ENCODE assay signal across 24 mouse cellular contexts in the genomic region with DNA sequence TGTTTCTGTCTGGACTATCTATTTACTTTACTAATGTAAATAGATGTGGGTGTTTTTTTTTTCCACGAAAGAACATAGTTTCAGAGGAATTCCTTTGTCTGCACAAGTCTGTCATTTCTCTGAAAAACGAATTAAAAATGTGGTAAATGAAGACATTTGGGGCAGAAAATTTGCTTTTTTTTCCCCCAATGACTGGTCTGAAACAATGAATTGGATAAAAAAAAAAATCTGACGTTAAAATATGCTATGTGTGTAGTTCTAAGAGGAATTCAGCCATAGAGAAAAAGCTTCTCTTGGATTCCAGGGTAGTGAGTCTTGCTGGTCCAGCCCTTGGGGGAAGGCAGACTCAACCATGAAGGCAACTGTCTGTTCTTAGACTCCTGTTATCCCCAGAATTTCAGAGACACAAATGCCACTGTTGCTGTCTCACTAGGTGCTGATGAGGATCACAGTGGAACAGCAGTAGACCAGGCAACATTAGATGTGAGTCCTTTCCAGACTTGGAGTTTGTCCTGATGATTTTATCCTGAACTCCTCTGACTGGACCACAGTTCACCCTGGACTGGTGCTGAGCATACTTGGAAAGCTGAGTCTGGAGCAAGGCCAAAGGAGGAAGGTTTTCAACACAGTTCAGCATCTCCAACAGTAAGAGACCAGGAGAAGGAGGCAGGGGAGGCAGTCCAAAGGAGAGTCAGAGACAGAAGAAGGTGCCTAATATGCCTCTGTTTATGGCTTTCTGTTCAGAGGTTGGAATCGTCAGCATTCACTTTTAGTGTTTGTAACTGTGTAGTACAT.
A peak's percentile ranks its signal among the peaks of the same experiment; 100 is the strongest.
DNase-seq lines count a peak whose midpoint lies in the region; ATAC-seq and TF ChIP-seq lines count a peak whose summit lies in the region.
"Had no signal": no experiment of that assay in that cellular context is flagged by ENCODE, and none has a peak within 500 bp of the region (broad histone marks: within the 10 kb centered on the region; RNA-seq: fewer than 3 reads in every experiment).

No protein-coding gene starts in this region.

- no peaks in the 10 kb centered on the region for H3K4me1 ChIP-seq in heart, embryonic 10.5 days
- H3K4me1 ChIP-seq in midbrain, embryonic 11.5 days (ENCODE audit: control insufficient read depth, insufficient read depth, low read length) = no peaks in the 10 kb centered on the region
- peaks cover 13% of the 10 kb centered on the region for H3K4me1 ChIP-seq in midbrain, embryonic 10.5 days
- H3K4me1 ChIP-seq in stomach, postnatal 0 days (replicated peaks; ENCODE audit: control insufficient read depth, insufficient read depth) = no peaks in the 10 kb centered on the region
- H3K4me1 ChIP-seq: embryonic facial prominence, embryonic 12.5 days; forebrain, embryonic 13.5 days; forebrain, embryonic 15.5 days had no signal

- H3K27ac ChIP-seq in heart, embryonic 10.5 days = no peak overlapping the region
- H3K27ac ChIP-seq in midbrain, embryonic 11.5 days (ENCODE audit: low read depth, low read length) = no peak overlapping the region
- no peak overlapping the region for H3K27ac ChIP-seq in midbrain, embryonic 10.5 days (replicated peaks)
- H3K27ac ChIP-seq in stomach, postnatal 0 days (replicated peaks) = no peak overlapping the region
- H3K27ac ChIP-seq: embryonic facial prominence, embryonic 10.5 days; embryonic facial prominence, embryonic 12.5 days; forebrain, embryonic 13.5 days; forebrain, embryonic 15.5 days had no signal

- no peaks in the 10 kb centered on the region for H3K9me3 ChIP-seq in heart, embryonic 10.5 days
- H3K9me3 ChIP-seq in midbrain, embryonic 11.5 days (ENCODE audit: control insufficient read depth, low read length) = no peaks in the 10 kb centered on the region
- no peaks in the 10 kb centered on the region for H3K9me3 ChIP-seq in midbrain, embryonic 10.5 days (replicated peaks)
- no peaks in the 10 kb centered on the region for H3K9me3 ChIP-seq in stomach, postnatal 0 days (ENCODE audit: control insufficient read depth, low read length)
- H3K9me3 ChIP-seq: embryonic facial prominence, embryonic 10.5 days; embryonic facial prominence, embryonic 12.5 days; forebrain, embryonic 13.5 days; forebrain, embryonic 15.5 days; G1E had no signal

- no peak overlapping the region for H3K4me3 ChIP-seq in heart, embryonic 10.5 days
- no peak overlapping the region for H3K4me3 ChIP-seq in midbrain, embryonic 11.5 days (ENCODE audit: low read depth, low read length)
- H3K4me3 ChIP-seq in midbrain, embryonic 10.5 days = no peak overlapping the region
- no peak overlapping the region for H3K4me3 ChIP-seq in stomach, postnatal 0 days (ENCODE audit: low read depth, low read length)
- H3K4me3 ChIP-seq: embryonic facial prominence, embryonic 10.5 days; embryonic facial prominence, embryonic 12.5 days; forebrain, embryonic 13.5 days; forebrain, embryonic 15.5 days had no signal

- H3K4me2 ChIP-seq in midbrain, embryonic 11.5 days = no peak overlapping the region
- H3K4me2 ChIP-seq in stomach, postnatal 0 days (replicated peaks; ENCODE audit: low read depth) = no peak overlapping the region
- H3K4me2 ChIP-seq: embryonic facial prominence, embryonic 12.5 days; forebrain, embryonic 13.5 days; forebrain, embryonic 15.5 days had no signal

- WGBS in heart, embryonic 10.5 days = 57% methylated on average over 4 of the region's 4 CpGs
- 67% methylated on average over 4 of the region's 4 CpGs for WGBS in midbrain, embryonic 11.5 days
- WGBS in midbrain, embryonic 10.5 days = 74% methylated on average over 4 of the region's 4 CpGs
- 41% methylated on average over 4 of the region's 4 CpGs for WGBS in stomach, postnatal 0 days

- no peaks in the 10 kb centered on the region for H3K27me3 ChIP-seq in heart, embryonic 10.5 days (ENCODE audit: insufficient read depth, poor library complexity, severe bottlenecking)
- no peaks in the 10 kb centered on the region for H3K27me3 ChIP-seq in midbrain, embryonic 11.5 days (ENCODE audit: control insufficient read depth, insufficient read depth, low read length)
- H3K27me3 ChIP-seq in midbrain, embryonic 10.5 days (ENCODE audit: low read depth, poor library complexity, severe bottlenecking) = no peaks in the 10 kb centered on the region
- H3K27me3 ChIP-seq in stomach, postnatal 0 days (ENCODE audit: control insufficient read depth, insufficient read depth, low read length) = no peaks in the 10 kb centered on the region
- H3K27me3 ChIP-seq: CH12.LX; embryonic facial prominence, embryonic 12.5 days; forebrain, embryonic 13.5 days; forebrain, embryonic 15.5 days; Patski had no signal

- no peak for TF ChIP-seq EP300 in stomach, postnatal 0 days (optimal IDR thresholded peaks at IDR 0.05)

- DNase-seq in heart, adult 11 months = peak; percentile 56
- no peak for DNase-seq in heart, embryonic 10.5 days (ENCODE audit: low spot score)
- peak; percentile 59 for DNase-seq in midbrain, embryonic 11.5 days (ENCODE audit: low spot score, missing footprints)
- DNase-seq in midbrain, embryonic 10.5 days (ENCODE audit: low spot score) = no peak
- no peak for DNase-seq in stomach, postnatal 0 days (ENCODE audit: low spot score)
- DNase-seq: adrenal gland, adult 8-10 months; adrenal gland, postnatal 14 days; adrenal gland, postnatal 36 days; B cell, adult 2 months; cerebellum, adult 11-12 months; cerebellum, adult 2 months; cerebellum, adult 9-10 months; cerebellum, postnatal 10 days; cerebellum, postnatal 25 days; forebrain, postnatal 0 days had no signal

- TF ChIP-seq CTCF in stomach, postnatal 0 days (IDR thresholded peaks at IDR 0.05; ENCODE audit: low read depth) = no peak

- no peak overlapping the region for H3K9ac ChIP-seq in midbrain, embryonic 11.5 days (ENCODE audit: low read length)
- H3K9ac ChIP-seq in stomach, postnatal 0 days (ENCODE audit: low read length) = no peak overlapping the region
- H3K9ac ChIP-seq: embryonic facial prominence, embryonic 12.5 days; forebrain, embryonic 13.5 days; forebrain, embryonic 15.5 days; forebrain, postnatal 0 days had no signal

- no peaks in the 10 kb centered on the region for H3K36me3 ChIP-seq in heart, embryonic 10.5 days
- no peaks in the 10 kb centered on the region for H3K36me3 ChIP-seq in midbrain, embryonic 11.5 days (ENCODE audit: control insufficient read depth, insufficient read depth, low read length)
- no peaks in the 10 kb centered on the region for H3K36me3 ChIP-seq in midbrain, embryonic 10.5 days
- H3K36me3 ChIP-seq in stomach, postnatal 0 days (ENCODE audit: control insufficient read depth, insufficient read depth, low read length) = no peaks in the 10 kb centered on the region
- H3K36me3 ChIP-seq: embryonic facial prominence, embryonic 10.5 days; embryonic facial prominence, embryonic 12.5 days; forebrain, embryonic 15.5 days; G1E had no signal

- no peak for ATAC-seq in midbrain, embryonic 11.5 days (ENCODE audit: low FRiP score)
- ATAC-seq in stomach, postnatal 0 days (ENCODE audit: low FRiP score, low TSS enrichment) = no peak
- ATAC-seq: activated CD4-positive, CD25-positive, alpha-beta regulatory T cell, adult 4 months; CD4-positive, CD25-positive, alpha-beta regulatory T cell, adult 4 months; forebrain, embryonic 13.5 days; forebrain, embryonic 15.5 days; forebrain, postnatal 0 days; Patski had no signal

Comparison
In these comparisons a context has a peak if more than half of its experiments do, and no peak if none do; other contexts are left out.
1. DNase-seq: peak in heart, adult 11 months (single experiment) and midbrain, embryonic 11.5 days (single experiment); none in heart, embryonic 10.5 days (single experiment), midbrain, embryonic 10.5 days (single experiment) and stomach, postnatal 0 days (single experiment).